Mouse (Mus musculus): Measurements from ENCODE around the gene Mycl. TPM values are rescaled to one million over a fixed set of nuclear protein-coding genes. Genes with fewer than 3 reads are reported as not detected.
"Not testable (repeated sequence)": the region's sequence is repeated elsewhere in the genome, so short reads cannot be mapped to it uniquely, and the experiment has no call there.

Mycl gene
- polyA plus RNA-seq, 2 experiments = 0.37 to 0.44 TPM

DNA sequence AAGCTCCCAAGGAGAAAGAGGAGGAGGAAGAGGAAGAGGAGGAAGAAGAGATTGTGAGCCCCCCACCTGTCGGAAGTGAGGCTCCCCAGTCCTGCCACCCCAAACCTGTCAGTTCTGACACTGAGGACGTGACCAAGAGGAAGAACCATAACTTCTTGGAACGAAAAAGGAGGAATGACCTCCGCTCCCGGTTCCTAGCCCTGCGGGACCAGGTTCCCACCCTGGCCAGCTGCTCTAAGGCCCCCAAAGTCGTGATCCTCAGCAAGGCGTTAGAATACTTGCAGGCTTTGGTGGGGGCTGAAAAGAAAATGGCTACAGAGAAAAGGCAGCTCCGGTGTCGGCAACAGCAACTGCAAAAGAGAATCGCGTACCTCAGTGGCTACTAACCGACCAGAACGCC is 4.7 kb downstream of the Mycl start:
- TF ChIP-seq CTCF (IDR thresholded peaks at IDR 0.05; ENCODE audit: low read depth) (no peak), EP300 (IDR thresholded peaks at IDR 0.05; ENCODE audit: low read depth) (no peak)
- no peak for DNase-seq (ENCODE audit: low read depth in 3 of 3, low spot score in 3 of 3)
- Histone ChIP-seq H3K4me3 (ENCODE audit: insufficient read depth in 1 of 2, low read depth in 2 of 2, low read length in 2 of 2) (no peak overlapping the region), H3K9ac (replicated peaks) (no peak overlapping the region), H3K36me3 (replicated peaks; ENCODE audit: control insufficient read depth, insufficient read depth, low read depth) (no peaks in the 10 kb centered on the region), H3K4me1 (replicated peaks; ENCODE audit: control insufficient read depth in 2 of 2, insufficient read depth in 2 of 2, low read length in 1 of 2) (peaks cover 0 to 2% of the 10 kb centered on the region in 2 experiments; a peak in 1 of 4 replicates), H3K9me3 (ENCODE audit: control insufficient read depth, low read length) (no peaks in the 10 kb centered on the region), H3K27me3 (ENCODE audit: control insufficient read depth, insufficient read depth, low read length) (peaks cover 43% of the 10 kb centered on the region), H3K4me2 (ENCODE audit: low read depth) (no peak overlapping the region), H3K27ac (no peak overlapping the region)
- no peak for ATAC-seq (ENCODE audit: insufficient read depth)
- 60% methylated on average over 14 of the region's 14 CpGs for WGBS (ENCODE audit: insufficient replicate concordance)

- DNase-seq (ENCODE audit: low read depth in 3 of 3, low spot score in 3 of 3) (no peak), ATAC-seq (ENCODE audit: insufficient read depth) (no peak)
- WGBS (ENCODE audit: insufficient replicate concordance) = 60% methylated on average over 17 of the region's 17 CpGs
- peaks cover 0 to 5% of the 10 kb centered on the region in 2 experiments; a peak in 1 of 4 replicates for H3K4me1 ChIP-seq (replicated peaks; ENCODE audit: control insufficient read depth in 2 of 2, insufficient read depth in 2 of 2, low read length in 1 of 2)
- no peak overlapping the region for H3K9ac ChIP-seq (replicated peaks)
- H3K4me2 ChIP-seq (ENCODE audit: low read depth) = no peak overlapping the region
- H3K36me3 ChIP-seq (replicated peaks; ENCODE audit: control insufficient read depth, insufficient read depth, low read depth) = no peaks in the 10 kb centered on the region
- H3K9me3 ChIP-seq (ENCODE audit: control insufficient read depth, low read length) = no peaks in the 10 kb centered on the region
- TF ChIP-seq CTCF (IDR thresholded peaks at IDR 0.05; ENCODE audit: low read depth) (no peak), EP300 (IDR thresholded peaks at IDR 0.05; ENCODE audit: low read depth) (no peak)
- no peak overlapping the region for H3K4me3 ChIP-seq (ENCODE audit: insufficient read depth in 1 of 2, low read depth in 2 of 2, low read length in 2 of 2)
- no peak overlapping the region for H3K27ac ChIP-seq
- peaks cover 37% of the 10 kb centered on the region for H3K27me3 ChIP-seq (ENCODE audit: control insufficient read depth, insufficient read depth, low read length)
Measured at GRCm38 (mm10) chr4:123000617-123001342, 5.3 kb downstream of the Mycl start.

GRCm38 (mm10) chr4:123005054-123005966 is 9.9 kb downstream of the Mycl start:
- Histone ChIP-seq H3K27ac (no peak overlapping the region), H3K4me1 (replicated peaks; ENCODE audit: control insufficient read depth in 2 of 2, insufficient read depth in 2 of 2, low read length in 1 of 2) (peaks cover 0 to 3% of the 10 kb centered on the region in 2 experiments; a peak in 1 of 4 replicates), H3K4me3 (ENCODE audit: insufficient read depth in 1 of 2, low read depth in 2 of 2, low read length in 2 of 2) (no peak overlapping the region), H3K4me2 (ENCODE audit: low read depth) (no peak overlapping the region), H3K9ac (replicated peaks) (no peak overlapping the region), H3K27me3 (ENCODE audit: control insufficient read depth, insufficient read depth, low read length) (no peaks in the 10 kb centered on the region; the same call in 1 of the 2 replicates), H3K9me3 (ENCODE audit: control insufficient read depth, low read length) (no peaks in the 10 kb centered on the region), H3K36me3 (replicated peaks; ENCODE audit: control insufficient read depth, insufficient read depth, low read depth) (no peaks in the 10 kb centered on the region)
- DNase-seq (ENCODE audit: low read depth in 3 of 3, low spot score in 3 of 3) (no peak), ATAC-seq (ENCODE audit: insufficient read depth) (no peak)
- 38% methylated on average over 15 of the region's 15 CpGs for WGBS (ENCODE audit: insufficient replicate concordance)
- no peak for TF ChIP-seq CTCF (IDR thresholded peaks at IDR 0.05; ENCODE audit: low read depth)
- no peak for TF ChIP-seq EP300 (IDR thresholded peaks at IDR 0.05; ENCODE audit: low read depth)

DNA sequence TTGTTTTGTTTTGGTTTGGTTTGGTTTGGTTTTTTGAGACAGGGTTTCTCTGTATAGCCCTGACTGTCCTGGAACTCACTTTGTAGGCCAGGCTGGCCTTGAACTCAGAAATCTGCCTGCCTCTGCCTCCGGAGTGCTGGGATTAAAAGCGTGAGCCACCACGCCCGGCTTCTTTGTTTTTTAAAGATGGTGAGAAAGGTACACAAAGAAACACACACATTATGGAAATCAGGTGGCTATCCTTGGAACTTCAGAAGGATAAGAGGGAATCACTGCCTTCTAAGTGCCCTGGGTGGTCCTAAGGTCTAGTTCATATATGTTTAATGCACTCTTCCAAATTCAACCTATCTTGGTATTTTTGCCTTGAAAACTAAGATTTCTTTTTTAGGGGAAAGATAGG is 17.0 kb downstream of the Mycl start:
- not testable (repeated sequence) for H3K4me1 ChIP-seq (replicated peaks; ENCODE audit: control insufficient read depth in 2 of 2, insufficient read depth in 2 of 2, low read length in 1 of 2); H3K27ac ChIP-seq; H3K36me3 ChIP-seq (replicated peaks; ENCODE audit: control insufficient read depth, insufficient read depth, low read depth); DNase-seq (ENCODE audit: low read depth in 3 of 3, low spot score in 3 of 3); H3K27me3 ChIP-seq (ENCODE audit: control insufficient read depth, insufficient read depth, low read length); ATAC-seq (ENCODE audit: insufficient read depth); H3K4me3 ChIP-seq (ENCODE audit: insufficient read depth in 1 of 2, low read depth in 2 of 2, low read length in 2 of 2); H3K4me2 ChIP-seq (ENCODE audit: low read depth); H3K9ac ChIP-seq (replicated peaks); H3K9me3 ChIP-seq (ENCODE audit: control insufficient read depth, low read length)
- WGBS (ENCODE audit: insufficient replicate concordance) = 69% methylated on average over 4 of the region's 4 CpGs

- TF ChIP-seq CTCF (IDR thresholded peaks at IDR 0.05; ENCODE audit: low read depth) (no peak), EP300 (IDR thresholded peaks at IDR 0.05; ENCODE audit: low read depth) (no peak)
- 64% methylated on average over 5 of the region's 5 CpGs for WGBS (ENCODE audit: insufficient replicate concordance)
- Histone ChIP-seq H3K27me3 (ENCODE audit: control insufficient read depth, insufficient read depth, low read length) (no peaks in the 10 kb centered on the region), H3K4me3 (ENCODE audit: insufficient read depth in 1 of 2, low read depth in 2 of 2, low read length in 2 of 2) (no peak overlapping the region), H3K4me2 (ENCODE audit: low read depth) (no peak overlapping the region), H3K9ac (replicated peaks) (no peak overlapping the region), H3K4me1 (replicated peaks; ENCODE audit: control insufficient read depth in 2 of 2, insufficient read depth in 2 of 2, low read length in 1 of 2) (peaks cover 8 to 11% of the 10 kb centered on the region in 2 experiments), H3K9me3 (ENCODE audit: control insufficient read depth, low read length) (no peaks in the 10 kb centered on the region), H3K36me3 (replicated peaks; ENCODE audit: control insufficient read depth, insufficient read depth, low read depth) (no peaks in the 10 kb centered on the region), H3K27ac (no peak overlapping the region)
- no peak for ATAC-seq (ENCODE audit: insufficient read depth)
- DNase-seq (ENCODE audit: low read depth in 3 of 3, low spot score in 3 of 3) = no peak
Measured at GRCm38 (mm10) chr4:123013346-123013945, 18.0 kb downstream of the Mycl start.

Data from liver, embryonic 14.5 days (tissue).